Mouse (Mus musculus) CD4-positive, CD25-positive, alpha-beta regulatory T cell, adult 4 months (primary cell): Measurements from ENCODE around the gene Gzmc. TPM values are rescaled to one million over a fixed set of nuclear protein-coding genes. Genes with fewer than 3 reads are reported as not detected.
"Not testable (repeated sequence)": the region's sequence is repeated elsewhere in the genome, so short reads cannot be mapped to it uniquely, and the experiment has no call there.

Experiments used
- ATAC-seq: one replicate; pipeline ENCODE4 v1.8.0; 2017
- polyA plus RNA-seq, 2 experiments: library from polyadenylated mRNA; unstranded; fragments of 100-300 nt; shearing (Covaris generic); gene quantifications; one replicate each; pipeline ENCODE4 v1.2.1; 2017

The Gzmc gene
- polyA plus RNA-seq: 1 to 10 TPM; 6.5 to 9.5 TPM

- no peak for ATAC-seq
Measured at GRCm38 (mm10) chr14:56234556-56234955, at the start of gene Gzmc. Gene Gzmc (minus strand): TSS chr14:56234656.

DNA sequence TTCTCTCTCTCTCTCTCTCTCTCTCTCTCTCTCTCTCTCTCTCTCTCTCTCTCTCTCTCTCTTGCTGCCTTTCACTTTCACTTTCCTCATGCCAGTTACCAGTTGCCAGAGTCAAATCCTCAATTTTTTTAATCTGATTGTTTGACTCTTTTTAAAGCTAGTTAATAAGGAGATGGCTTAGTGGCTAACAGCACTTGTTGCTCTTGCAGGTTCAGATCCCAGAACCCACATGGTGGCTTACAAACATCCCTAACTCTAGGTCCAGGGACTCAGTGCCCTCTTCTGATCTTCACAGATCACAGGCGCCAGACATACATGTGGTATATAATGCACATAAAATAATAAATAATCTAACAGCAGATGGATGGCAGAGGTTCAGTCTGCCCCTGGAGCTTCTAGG is 49.4 kb upstream of the Gzmc start:
- ATAC-seq: peak; percentile 8

DNA sequence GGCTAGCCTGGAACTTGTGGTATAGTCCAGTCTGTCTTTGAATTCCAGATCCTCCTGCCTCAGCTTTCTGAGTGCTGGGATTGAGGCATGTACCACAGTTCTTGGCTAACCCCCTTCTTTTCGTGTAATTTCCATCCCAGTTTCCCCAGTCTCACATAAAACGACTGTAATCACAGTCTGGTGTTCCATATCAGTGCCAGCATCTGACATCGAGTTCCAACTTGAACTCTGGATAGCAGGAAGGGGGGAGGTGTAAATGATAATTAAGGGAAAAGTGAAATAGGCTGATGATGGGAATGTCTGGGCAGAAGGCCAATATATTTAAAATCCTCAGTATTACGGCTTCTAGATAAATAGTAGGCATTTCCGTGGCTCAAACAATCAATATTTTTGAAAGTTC is 46.6 kb upstream of the Gzmc start:
- ATAC-seq: no peak

DNA sequence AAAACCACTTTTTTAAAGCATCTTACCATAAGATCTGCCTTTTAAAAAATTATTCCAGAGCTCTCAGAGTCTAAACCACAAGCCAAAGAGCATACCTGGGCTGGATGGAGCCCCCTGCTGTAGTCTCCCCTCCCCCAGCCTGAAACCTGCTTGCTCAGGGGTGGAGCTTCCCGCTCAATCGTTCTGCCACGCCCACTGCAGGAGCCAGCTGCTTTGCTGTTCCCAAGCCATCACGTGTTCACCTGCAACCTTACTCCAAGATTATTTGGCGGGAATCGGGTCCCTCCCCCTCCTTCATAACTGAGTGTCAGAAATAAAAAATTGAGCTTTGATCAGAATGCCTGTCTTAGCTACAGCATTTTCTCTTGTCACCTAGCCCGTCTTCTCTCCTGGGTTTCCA is 44.2 kb upstream of the Gzmc start:
- ATAC-seq: not testable (repeated sequence)

DNA sequence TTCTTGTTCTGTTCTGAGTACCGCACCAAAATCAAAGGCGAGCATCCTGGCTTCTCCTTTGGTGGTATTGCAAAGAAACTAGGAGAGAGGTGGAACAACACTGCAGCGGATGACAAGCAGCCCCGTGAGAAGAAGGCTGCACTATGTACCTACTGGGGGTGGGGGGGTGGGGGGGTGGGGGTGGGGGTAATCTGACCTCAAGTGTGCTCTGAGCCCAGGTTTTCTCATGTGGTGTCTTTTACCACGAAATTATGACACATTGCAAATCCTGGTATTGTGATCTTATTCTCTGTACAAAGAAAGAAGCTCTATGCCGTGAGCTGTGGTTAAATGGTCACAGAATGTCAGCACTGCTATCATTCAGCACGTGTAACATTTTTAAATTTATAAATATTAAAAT is 41.6 kb upstream of the Gzmc start:
- peak; percentile 71 for ATAC-seq

GRCm38 (mm10) chr14:56266109-56266508 is 31.7 kb upstream of the Gzmc start:
- no peak for ATAC-seq

DNA sequence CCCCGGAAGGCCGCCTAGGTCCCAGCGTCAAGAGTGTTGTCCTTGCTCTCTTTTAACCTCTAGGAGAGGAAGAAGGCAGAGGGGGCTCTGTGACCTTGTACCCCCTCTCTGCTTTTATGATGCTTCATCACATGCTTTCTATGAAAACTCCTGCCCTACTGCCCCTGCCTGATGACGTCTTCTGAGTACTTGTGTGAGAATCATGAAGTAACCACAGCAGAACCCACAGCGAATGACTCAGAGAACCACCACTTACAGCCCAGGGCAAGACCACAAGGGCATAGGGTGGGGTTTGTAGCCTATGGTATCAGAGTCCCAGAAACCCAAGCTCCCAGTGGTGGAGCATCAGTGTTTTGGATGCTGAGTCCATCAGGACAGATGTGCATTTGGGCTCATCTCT is 27.7 kb upstream of the Gzmc start, which contains the start of gene Gzmb:
Gzmb (minus strand) TSS at position 108 of the 400 bp plus-strand sequence.
- peak; percentile 75 for ATAC-seq

GRCm38 (mm10) chr14:56240409-56240808 is 6.0 kb upstream of the Gzmc start:
- ATAC-seq: peak; percentile 91

DNA sequence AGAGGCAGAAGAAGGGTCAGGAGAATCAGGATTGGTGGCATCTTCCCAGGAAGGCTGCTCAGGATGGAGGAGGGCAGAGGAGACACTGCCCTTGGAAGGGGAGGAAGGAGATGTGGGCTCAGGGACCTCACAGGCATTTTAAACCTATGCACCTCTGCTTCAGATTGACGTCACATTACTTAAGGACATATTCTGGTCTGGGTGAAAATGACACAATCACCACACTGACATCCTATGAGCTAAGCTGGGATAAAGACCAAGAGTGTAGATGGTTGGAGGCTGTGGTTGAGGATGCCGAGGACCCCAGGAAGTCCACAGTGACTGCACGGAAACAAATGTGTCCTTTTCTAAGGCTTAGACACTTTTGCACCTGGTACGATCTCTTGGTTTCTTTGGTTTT is 23.1 kb downstream of the Gzmc start, which contains the start of gene Gzmf:
Gzmf (minus strand) TSS at position 101 of the 400 bp plus-strand sequence.
- ATAC-seq: no peak

DNA sequence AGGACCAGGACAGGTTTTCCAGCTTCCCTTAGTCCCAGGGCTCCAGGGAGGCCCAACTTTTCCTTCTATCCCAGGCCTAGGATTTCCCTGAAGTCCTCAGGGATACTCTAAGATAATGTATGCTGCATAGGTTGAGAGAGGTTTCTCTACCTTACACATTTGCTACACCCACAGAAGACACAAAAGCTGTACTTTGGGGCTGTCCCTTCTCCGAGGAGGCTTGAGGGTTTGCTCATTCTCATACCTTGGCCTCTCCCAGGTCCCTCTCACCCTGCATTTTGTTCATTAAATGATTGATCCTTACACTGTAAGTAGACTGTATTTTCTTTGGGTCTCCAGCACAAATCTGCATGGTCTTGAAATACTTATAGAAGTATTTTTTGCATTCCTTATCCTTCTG is 28.8 kb downstream of the Gzmc start:
- ATAC-seq: peak; percentile 82

- ATAC-seq: peak; percentile 79
Measured at GRCm38 (mm10) chr14:56205021-56205420, 29.4 kb downstream of the Gzmc start.

- peak; percentile 55 for ATAC-seq
Measured at GRCm38 (mm10) chr14:56203975-56204374, 30.5 kb downstream of the Gzmc start.

DNA sequence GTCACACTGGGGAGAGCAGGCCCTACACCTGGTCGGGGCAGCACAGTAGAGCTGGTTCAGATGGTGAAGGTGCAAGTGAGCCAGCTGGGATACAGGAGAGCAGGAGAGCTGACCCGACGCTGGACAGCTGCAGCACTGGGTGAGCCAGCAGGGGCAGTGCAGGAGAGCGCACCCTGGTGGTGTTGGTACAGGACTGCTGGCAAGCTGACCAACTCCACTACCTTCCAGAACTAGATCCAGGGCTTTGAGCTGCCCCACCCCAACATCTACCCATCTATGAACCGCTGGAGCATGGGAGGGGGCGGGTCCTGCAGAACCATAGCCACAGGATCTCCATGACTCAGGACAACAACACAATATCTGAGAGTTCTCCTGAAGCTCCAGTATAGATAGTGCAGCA is 47.5 kb downstream of the Gzmc start:
- no peak for ATAC-seq

DNA sequence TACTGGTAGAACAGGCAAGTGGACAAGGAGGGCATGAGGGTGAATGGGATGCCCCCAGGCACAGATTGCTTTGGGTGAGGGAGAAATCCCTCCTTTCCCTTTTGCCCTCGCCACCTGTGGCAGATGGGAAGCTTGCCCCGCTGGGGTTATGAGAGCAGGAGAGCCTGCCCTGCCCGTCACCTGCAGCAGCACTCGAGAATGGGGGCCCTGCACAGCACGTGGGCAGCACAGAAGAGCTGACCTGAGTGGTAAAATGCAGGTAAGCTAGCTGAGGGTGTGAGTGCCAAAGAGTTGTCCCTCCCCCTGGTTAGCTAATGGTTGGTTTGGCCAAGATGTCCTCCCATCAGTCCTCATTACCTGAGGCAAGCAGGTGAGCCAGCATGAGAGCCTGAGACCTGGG is 47.9 kb downstream of the Gzmc start:
- no peak for ATAC-seq

Other genes starting within 250 kb of the Gzmc start
- not detected for gene Mcpt1, start 216.7 kb downstream of the Gzmc start, polyA plus RNA-seq
- not detected for gene Mcpt9, start 204.2 kb downstream of the Gzmc start, polyA plus RNA-seq
- gene Mcpt2, start 192.6 kb downstream of the Gzmc start, polyA plus RNA-seq: not detected
- not detected for gene Mcpt4, start 172.3 kb downstream of the Gzmc start, polyA plus RNA-seq
- gene Mcpt8, start 149.4 kb downstream of the Gzmc start, polyA plus RNA-seq: not detected
- not detected for gene Ctsg, start 132.1 kb downstream of the Gzmc start, polyA plus RNA-seq
- gene Gzme, start 114.0 kb downstream of the Gzmc start, polyA plus RNA-seq: not detected
- not detected for gene Gzmd, start 102.0 kb downstream of the Gzmc start, polyA plus RNA-seq
- gene Gzmg, start 75.1 kb downstream of the Gzmc start, polyA plus RNA-seq: not detected
- not detected for gene Gzmn, start 60.1 kb downstream of the Gzmc start, polyA plus RNA-seq
- under 1 TPM in 1 of 2 experiments, not detected in 1; 0.35 TPM for gene Gzmf, start 23.2 kb downstream of the Gzmc start, polyA plus RNA-seq
- gene Gzmb, start 27.6 kb upstream of the Gzmc start, polyA plus RNA-seq: 10 to 100 TPM; 32.6 to 34.9 TPM
- gene Atp12a, start 130.4 kb upstream of the Gzmc start, polyA plus RNA-seq: not detected
- gene Rnf17, start 167.9 kb upstream of the Gzmc start, polyA plus RNA-seq: under 1 TPM; 0.44 to 0.86 TPM